Mouse (Mus musculus): ENCODE data around the gene Rnf187. TPM values are rescaled to one million over a fixed set of nuclear protein-coding genes. Genes with fewer than 3 reads are reported as not detected.
"Not testable (repeated sequence)": the region's sequence is repeated elsewhere in the genome, so short reads cannot be mapped to it uniquely, and the experiment has no call there.

Rnf187 gene
- polyA plus RNA-seq, 1 experiment from 2014 or later, result 217 TPM

DNA sequence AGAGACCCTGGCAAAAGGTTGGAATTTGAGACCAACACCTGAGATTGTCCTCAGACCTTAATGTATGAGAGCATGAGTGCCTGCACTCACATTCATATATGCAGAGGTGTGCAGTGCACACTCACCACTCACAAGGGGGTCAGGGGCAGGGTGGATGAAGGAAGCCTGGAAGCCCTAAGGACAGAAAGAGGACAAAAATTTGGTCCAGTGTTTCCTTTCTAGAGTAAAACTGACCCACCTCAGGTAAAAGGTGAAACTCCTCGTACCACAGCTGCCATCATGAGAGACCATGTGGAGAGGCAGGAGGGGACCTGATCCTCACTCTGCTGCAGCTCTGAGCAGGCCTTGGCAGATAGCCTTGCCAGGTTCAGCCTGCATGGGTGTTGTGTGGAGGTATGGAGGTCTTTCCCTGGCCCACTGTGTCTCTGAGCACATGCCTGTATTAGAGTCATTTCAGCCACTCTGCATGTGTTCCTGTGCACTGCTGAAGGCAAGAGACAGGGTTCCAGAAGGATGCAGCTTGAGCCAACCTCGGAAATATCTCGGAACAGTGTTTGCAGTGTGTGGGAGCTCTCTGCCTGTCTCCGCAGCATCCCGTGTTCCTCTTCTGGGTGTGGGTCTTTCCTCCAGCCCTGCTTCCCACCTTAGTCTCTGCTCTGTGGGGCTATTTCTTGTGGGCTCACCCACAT lies 18.7 kb upstream of the Rnf187 start:
- H3K27ac ChIP-seq (ENCODE audit: low read length), result no peak overlapping the region
- peak overlapping the region; percentile 97 for H3K4me2 ChIP-seq (replicated peaks; ENCODE audit: low read depth, low read length)
- peaks cover 16% of the 10 kb centered on the region; the same call in 1 of the 2 replicates for H3K36me3 ChIP-seq (ENCODE audit: insufficient read depth, low read length)
- peaks cover 5% of the 10 kb centered on the region for H3K9me3 ChIP-seq (ENCODE audit: low read length)
- peaks cover 3% of the 10 kb centered on the region for H3K27me3 ChIP-seq (ENCODE audit: insufficient read depth, low read length)
- H3K4me3 ChIP-seq (ENCODE audit: low read length), result peak overlapping the region; percentile 94
- no peak for ATAC-seq (ENCODE audit: low FRiP score, low TSS enrichment)
- H3K4me1 ChIP-seq (ENCODE audit: insufficient read depth, low read length), result peaks cover 36% of the 10 kb centered on the region
- 0 out of 2 replicates have a peak overlapping the region, but pooled peaks have one; percentile 10 for H3K9ac ChIP-seq (replicated peaks; ENCODE audit: low read length)
- WGBS, result 79% methylated on average over 5 of the region's 5 CpGs

DNA sequence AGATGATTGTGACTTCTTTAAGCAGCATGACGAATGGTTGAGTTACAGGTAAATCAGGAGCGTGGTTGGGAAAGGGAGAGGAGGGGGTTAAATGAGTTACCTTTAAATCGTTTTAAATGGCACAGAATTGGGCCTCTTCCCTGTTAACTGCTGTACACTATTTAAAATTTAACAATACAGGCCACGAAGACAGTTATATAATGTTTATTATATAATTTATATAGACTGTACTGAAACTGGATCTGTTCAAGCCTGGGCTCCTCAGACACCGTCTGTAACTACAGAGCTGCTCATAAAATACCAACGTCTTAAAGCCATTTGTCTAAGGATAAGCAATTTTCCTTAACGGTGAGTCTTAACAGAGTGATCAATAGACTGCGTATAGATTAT lies 17.1 kb upstream of the Rnf187 start:
- ATAC-seq (ENCODE audit: low FRiP score, low TSS enrichment), result no peak
- Histone ChIP-seq H3K27ac (ENCODE audit: low read length) (peak overlapping the region; percentile 100), H3K4me3 (ENCODE audit: low read length) (peak overlapping the region; percentile 94), H3K36me3 (ENCODE audit: insufficient read depth, low read length) (peaks cover 16% of the 10 kb centered on the region; the same call in 1 of the 2 replicates), H3K4me1 (ENCODE audit: insufficient read depth, low read length) (peaks cover 36% of the 10 kb centered on the region), H3K27me3 (ENCODE audit: insufficient read depth, low read length) (no peaks in the 10 kb centered on the region), H3K4me2 (replicated peaks; ENCODE audit: low read depth, low read length) (peak overlapping the region; percentile 97), H3K9ac (replicated peaks; ENCODE audit: low read length) (peak overlapping the region; percentile 97), H3K9me3 (ENCODE audit: low read length) (no peaks in the 10 kb centered on the region)
- WGBS, result 18% methylated on average over 8 of the region's 8 CpGs

DNA sequence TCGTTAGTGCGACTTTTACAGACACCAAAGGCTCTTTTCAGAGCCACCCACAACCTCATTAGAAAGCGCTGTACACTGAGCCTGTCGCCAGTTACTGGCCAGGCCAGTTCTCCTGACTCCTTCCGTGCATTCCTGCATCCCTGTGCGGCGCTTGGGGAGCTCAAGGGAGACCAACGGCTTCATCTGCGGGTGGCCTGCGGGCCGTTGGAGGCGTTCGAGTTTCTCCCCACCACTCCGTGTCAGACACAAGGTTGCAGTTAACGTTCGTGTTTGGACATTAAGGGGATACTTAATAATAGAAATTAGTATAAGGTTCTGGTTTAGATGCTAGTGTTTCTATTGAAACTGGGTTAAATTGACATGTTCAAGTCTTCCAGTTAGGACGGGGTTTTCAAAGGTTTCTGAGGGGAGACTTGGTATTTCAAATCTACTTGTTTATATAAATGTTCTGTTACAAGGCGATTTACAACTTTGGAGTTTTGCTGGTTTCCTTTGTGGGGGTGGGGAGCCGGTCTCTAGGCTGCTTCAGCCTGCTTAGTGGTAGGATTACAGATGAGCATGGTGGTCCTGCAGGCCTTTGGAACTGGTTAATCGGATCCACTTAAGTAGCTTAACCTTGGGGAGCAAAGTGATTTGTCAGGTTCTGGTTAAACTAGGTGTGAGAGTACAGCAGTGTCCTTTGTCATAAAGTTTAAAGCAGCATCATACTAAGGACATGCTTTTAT lies 16.6 kb upstream of the Rnf187 start:
- Histone ChIP-seq H3K9ac (replicated peaks; ENCODE audit: low read length) (peak overlapping the region; percentile 97), H3K4me1 (ENCODE audit: insufficient read depth, low read length) (peaks cover 36% of the 10 kb centered on the region), H3K27ac (ENCODE audit: low read length) (peak overlapping the region; percentile 100), H3K36me3 (ENCODE audit: insufficient read depth, low read length) (peaks cover 16% of the 10 kb centered on the region; the same call in 1 of the 2 replicates), H3K4me3 (ENCODE audit: low read length) (peak overlapping the region; percentile 94), H3K4me2 (replicated peaks; ENCODE audit: low read depth, low read length) (peak overlapping the region; percentile 97), H3K27me3 (ENCODE audit: insufficient read depth, low read length) (no peaks in the 10 kb centered on the region), H3K9me3 (ENCODE audit: low read length) (no peaks in the 10 kb centered on the region)
- ATAC-seq (ENCODE audit: low FRiP score, low TSS enrichment), result no peak; the same call in 1 of the 2 replicates
- 0% methylated on average over 20 of the region's 20 CpGs for WGBS

DNA sequence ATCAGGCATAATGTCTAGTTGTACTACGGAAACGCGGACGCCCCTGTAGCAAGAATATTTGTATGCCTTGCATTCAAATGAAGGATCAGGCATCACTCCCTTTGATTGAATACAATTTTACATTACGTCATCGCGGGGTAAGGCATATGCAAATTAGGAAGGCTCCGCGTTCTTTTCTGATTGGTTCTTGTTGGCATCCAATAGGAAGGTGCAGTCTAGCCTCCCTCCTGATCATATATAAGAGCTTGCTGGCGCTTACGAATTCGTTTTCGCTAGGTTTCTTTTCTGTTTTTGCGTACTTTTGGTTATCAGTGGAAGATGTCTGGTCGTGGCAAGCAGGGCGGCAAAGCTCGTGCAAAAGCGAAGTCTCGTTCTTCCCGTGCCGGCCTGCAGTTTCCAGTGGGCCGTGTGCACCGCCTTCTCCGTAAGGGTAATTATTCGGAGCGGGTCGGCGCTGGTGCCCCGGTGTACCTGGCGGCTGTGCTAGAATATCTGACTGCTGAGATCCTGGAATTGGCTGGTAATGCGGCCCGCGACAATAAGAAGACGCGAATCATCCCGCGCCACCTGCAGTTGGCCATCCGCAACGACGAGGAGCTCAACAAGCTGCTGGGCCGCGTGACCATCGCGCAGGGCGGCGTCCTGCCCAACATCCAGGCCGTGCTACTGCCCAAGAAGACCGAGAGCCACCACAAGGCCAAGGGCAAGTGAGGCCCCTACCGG lies 15.9 kb upstream of the Rnf187 start, which contains the start of the genes Hist3h2a and Trim17:
Gene Hist3h2a, plus strand, starts transcription at position 266 of the 723 bp plus-strand sequence.
Gene Trim17, plus strand, starts transcription at position 266 of the 723 bp plus-strand sequence.
- peak within 1 kb of the TSS; percentile 97 for H3K4me2 ChIP-seq (replicated peaks; ENCODE audit: low read depth, low read length)
- ATAC-seq (ENCODE audit: low FRiP score, low TSS enrichment), result peak; percentile 92
- WGBS, result under 1% methylated on average over 49 of the region's 49 CpGs

DNA sequence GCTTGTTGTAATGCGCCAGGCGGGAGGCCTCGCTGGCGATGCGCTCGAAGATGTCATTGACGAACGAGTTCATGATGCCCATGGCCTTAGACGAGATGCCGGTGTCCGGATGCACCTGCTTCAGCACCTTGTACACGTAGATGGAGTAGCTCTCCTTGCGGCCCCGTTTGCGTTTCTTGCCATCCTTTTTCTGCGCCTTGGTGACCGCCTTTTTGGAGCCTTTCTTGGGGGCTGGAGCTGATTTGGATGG lies 15.4 kb upstream of the Rnf187 start:
- WGBS, result 0% methylated on average over 12 of the region's 17 CpGs
- Histone ChIP-seq H3K27ac (ENCODE audit: low read length) (peak overlapping the region; percentile 100), H3K9ac (replicated peaks; ENCODE audit: low read length) (peak overlapping the region; percentile 87), H3K36me3 (ENCODE audit: insufficient read depth, low read length) (peaks cover 16% of the 10 kb centered on the region; the same call in 1 of the 2 replicates), H3K4me3 (ENCODE audit: low read length) (peak overlapping the region; percentile 94), H3K4me1 (ENCODE audit: insufficient read depth, low read length) (peaks cover 31% of the 10 kb centered on the region), H3K4me2 (replicated peaks; ENCODE audit: low read depth, low read length) (peak overlapping the region; percentile 97)
- ATAC-seq (ENCODE audit: low FRiP score, low TSS enrichment); H3K9me3 ChIP-seq (ENCODE audit: low read length); H3K27me3 ChIP-seq (ENCODE audit: insufficient read depth, low read length): not testable (repeated sequence)

More for the DNA sequence above, 15.9 kb upstream of the Rnf187 start, which contains the start of the genes Hist3h2a and Trim17:
- Histone ChIP-seq H3K9me3 (ENCODE audit: low read length) (no peaks in the 10 kb centered on the region), H3K36me3 (ENCODE audit: insufficient read depth, low read length) (peaks cover 16% of the 10 kb centered on the region; the same call in 1 of the 2 replicates), H3K27ac (ENCODE audit: low read length) (peak within 1 kb of the TSS; percentile 100), H3K27me3 (ENCODE audit: insufficient read depth, low read length) (no peaks in the 10 kb centered on the region), H3K4me3 (ENCODE audit: low read length) (peak within 1 kb of the TSS; percentile 94), H3K4me1 (ENCODE audit: insufficient read depth, low read length) (peaks cover 36% of the 10 kb centered on the region), H3K9ac (replicated peaks; ENCODE audit: low read length) (peak within 1 kb of the TSS; percentile 97)

DNA sequence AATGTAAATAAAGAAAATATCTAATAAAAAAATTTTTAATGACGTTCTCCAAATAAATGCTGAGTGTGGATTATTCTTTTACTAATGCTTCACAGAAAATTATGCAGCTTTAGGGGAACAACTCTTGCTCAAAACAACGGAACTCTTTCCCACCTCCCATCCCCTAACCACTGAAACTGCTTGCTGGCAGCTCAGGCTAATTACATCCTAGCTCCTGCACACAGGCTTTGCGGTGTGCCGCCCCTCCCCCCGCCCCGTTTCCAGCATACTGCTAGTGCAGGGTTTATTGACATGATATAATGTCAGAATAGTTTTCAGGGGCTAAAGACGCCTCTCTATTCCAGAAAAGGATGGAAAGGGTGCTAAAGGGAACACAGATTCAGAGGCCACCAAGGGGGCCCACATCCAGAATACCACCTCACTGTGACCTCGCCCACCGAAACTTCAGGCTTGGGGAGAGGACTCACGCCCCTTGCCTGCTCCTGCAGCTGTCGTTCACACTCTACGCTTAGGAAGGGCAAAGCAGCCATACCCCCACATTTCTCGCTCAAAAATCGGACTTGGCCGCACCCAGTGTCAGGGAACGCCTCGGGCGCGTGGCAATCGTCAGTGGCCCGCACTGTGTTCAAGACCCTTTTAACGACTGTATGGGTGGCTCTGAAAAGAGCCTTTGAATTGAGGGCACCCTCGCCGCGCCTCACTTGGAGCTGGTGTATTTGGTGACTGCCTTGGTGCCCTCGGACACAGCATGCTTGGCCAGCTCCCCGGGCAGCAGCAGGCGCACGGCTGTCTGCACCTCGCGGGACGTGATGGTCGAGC lies 14.8 kb upstream of the Rnf187 start:
- H3K4me3 ChIP-seq (ENCODE audit: low read length), result peak overlapping the region; percentile 94
- peak overlapping the region; percentile 87 for H3K9ac ChIP-seq (replicated peaks; ENCODE audit: low read length)
- ATAC-seq (ENCODE audit: low FRiP score, low TSS enrichment), result peak; percentile 18; the same call in 1 of the 2 replicates
- peaks cover 16% of the 10 kb centered on the region; the same call in 1 of the 2 replicates for H3K36me3 ChIP-seq (ENCODE audit: insufficient read depth, low read length)
- peak overlapping the region; percentile 100 for H3K27ac ChIP-seq (ENCODE audit: low read length)
- peaks cover 30% of the 10 kb centered on the region for H3K4me1 ChIP-seq (ENCODE audit: insufficient read depth, low read length)
- no peaks in the 10 kb centered on the region for H3K27me3 ChIP-seq (ENCODE audit: insufficient read depth, low read length)
- H3K9me3 ChIP-seq (ENCODE audit: low read length), result no peaks in the 10 kb centered on the region
- WGBS, result under 1% methylated on average over 31 of the region's 33 CpGs
- H3K4me2 ChIP-seq (replicated peaks; ENCODE audit: low read depth, low read length), result peak overlapping the region; percentile 97

DNA sequence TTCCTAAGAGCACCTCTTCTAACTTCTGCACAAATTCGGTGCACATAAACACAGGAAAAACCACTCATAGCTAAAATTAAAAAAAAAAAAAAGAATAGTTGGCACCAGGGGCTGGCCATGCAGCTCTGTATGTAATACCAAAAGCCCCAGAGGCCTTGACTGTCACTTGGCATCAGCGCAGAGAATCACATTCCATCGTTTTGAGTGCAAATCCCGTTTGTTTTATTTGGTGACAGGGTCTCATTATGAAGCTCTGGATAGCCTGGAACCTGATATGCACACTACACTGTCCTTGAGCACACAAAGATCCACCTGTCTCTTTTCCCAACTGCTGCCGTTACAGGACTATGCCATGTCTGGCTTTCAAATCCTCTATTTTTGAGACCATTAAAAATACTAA lies 12.5 kb upstream of the Rnf187 start:
- ATAC-seq (ENCODE audit: low FRiP score, low TSS enrichment), result no peak
- Histone ChIP-seq H3K27me3 (ENCODE audit: insufficient read depth, low read length) (no peaks in the 10 kb centered on the region), H3K27ac (ENCODE audit: low read length) (no peak overlapping the region)

DNA sequence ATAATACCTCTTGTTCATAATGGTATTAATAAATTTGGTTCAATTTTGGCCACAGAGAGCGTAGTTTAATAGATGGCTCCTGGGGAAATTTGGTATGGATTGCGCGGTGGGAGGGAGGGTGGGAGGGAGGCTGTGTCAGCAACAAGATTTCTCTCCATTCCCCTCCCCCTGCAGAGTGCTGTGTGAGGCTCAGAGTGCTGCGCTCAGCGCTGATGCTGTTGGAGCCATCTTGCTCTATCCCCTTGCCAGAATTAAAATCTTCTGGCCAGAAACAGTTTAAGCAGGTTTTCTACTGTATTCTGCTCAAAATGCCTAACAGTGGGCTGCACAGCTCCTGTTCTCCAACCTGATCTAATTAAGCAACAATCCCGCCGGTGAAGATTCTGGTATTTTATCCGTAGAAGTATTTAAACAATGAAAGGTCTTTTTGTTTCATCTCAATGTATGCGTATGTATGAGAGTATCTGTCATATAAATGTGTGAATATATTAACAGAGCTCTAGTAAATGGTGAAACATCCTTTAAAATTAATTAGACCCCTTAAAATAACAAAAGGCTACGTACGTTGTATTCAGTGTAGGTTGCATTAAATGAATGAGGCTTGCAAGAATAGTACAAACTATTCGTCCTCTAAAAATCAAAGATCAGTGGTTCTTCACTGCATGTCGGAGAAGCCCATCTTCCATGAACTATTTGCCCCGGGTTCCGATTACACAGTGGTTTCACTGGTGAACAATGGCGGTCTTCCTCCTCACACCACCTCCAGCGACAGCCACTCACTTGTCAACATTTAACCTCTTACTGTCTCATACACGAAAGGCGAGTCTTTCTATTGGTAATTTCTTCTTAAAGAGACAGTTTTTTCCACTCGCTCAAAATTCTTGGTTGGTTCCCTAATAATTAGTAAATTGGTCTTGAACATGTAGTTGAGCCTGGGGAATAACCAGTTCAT lies 11.0 kb upstream of the Rnf187 start:
- H3K36me3 ChIP-seq (ENCODE audit: insufficient read depth, low read length), result no peaks in the 10 kb centered on the region
- peak overlapping the region; percentile 74 for H3K9ac ChIP-seq (replicated peaks; ENCODE audit: low read length)

More for the DNA sequence above, 12.5 kb upstream of the Rnf187 start:
- no peaks in the 10 kb centered on the region for H3K36me3 ChIP-seq (ENCODE audit: insufficient read depth, low read length)
- H3K4me1 ChIP-seq (ENCODE audit: insufficient read depth, low read length), result peaks cover 19% of the 10 kb centered on the region
- whole genome bisulfite sequencing, result 68% methylated on average over 5 of the region's 5 CpGs
- H3K9me3 ChIP-seq (ENCODE audit: low read length), result no peaks in the 10 kb centered on the region
- H3K9ac ChIP-seq (replicated peaks; ENCODE audit: low read length), result no peak overlapping the region
- H3K4me2 ChIP-seq (replicated peaks; ENCODE audit: low read depth, low read length), result no peak overlapping the region
- no peak overlapping the region for H3K4me3 ChIP-seq (ENCODE audit: low read length)

More for the DNA sequence above, 11.0 kb upstream of the Rnf187 start:
- peak overlapping the region; percentile 55 for H3K4me3 ChIP-seq (ENCODE audit: low read length)
- H3K4me1 ChIP-seq (ENCODE audit: insufficient read depth, low read length), result peaks cover 19% of the 10 kb centered on the region
- peak overlapping the region; percentile 96 for H3K27ac ChIP-seq (ENCODE audit: low read length)
- WGBS, result 7% methylated on average over 20 of the region's 20 CpGs
- H3K4me2 ChIP-seq (replicated peaks; ENCODE audit: low read depth, low read length), result peak overlapping the region; percentile 72
- peak; percentile 43; the same call in 1 of the 2 replicates for ATAC-seq (ENCODE audit: low FRiP score, low TSS enrichment)
- no peaks in the 10 kb centered on the region for H3K27me3 ChIP-seq (ENCODE audit: insufficient read depth, low read length)
- H3K9me3 ChIP-seq (ENCODE audit: low read length), result no peaks in the 10 kb centered on the region
